Mouse (Mus musculus): ENCODE data around the gene Oas3. TPM values are rescaled to one million over a fixed set of nuclear protein-coding genes. Genes with fewer than 3 reads are reported as not detected.

Oas3 gene
- polyA plus RNA-seq (2015; fragmentation: Nextera tagmentation; extraction: Ambion mirVana): 0.20 and 0.31 TPM in 2 replicates

DNA sequence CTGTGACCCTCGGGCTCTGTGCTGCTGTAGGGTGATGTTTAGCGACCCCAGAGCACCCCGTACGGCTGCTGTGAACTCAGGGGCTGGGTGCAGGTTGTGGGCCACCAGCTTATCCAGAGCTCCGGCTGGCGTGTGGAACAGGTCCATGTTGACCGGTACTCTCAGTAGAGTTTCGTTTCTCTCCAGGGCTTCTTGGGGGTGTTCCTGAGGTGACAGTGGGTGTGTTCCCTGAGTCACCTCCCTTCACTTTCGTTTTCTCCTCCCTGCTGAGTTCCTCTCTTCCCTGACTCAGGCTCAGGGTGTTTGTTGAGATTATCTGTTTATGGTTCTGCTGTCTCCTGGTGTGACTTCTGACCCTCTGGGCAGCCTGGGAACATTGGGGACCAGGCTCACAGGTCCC lies at the start of gene Oas3:
Oas3 (minus strand) TSS at position 184 of the 400 bp plus-strand sequence.
- 60% methylated on average over 9 of the region's 9 CpGs for WGBS
- H3K4me2 ChIP-seq (replicated peaks; ENCODE audit: low read depth, low read length): no peak within 1 kb of the TSS
- DNase-seq (ENCODE audit: low spot score) (peak; percentile 22), ATAC-seq (no peak)
- no peaks in the 10 kb centered on the region for H3K36me3 ChIP-seq (ENCODE audit: insufficient read depth, low read length)
- H3K4me3 ChIP-seq (ENCODE audit: low read depth, low read length): no peak within 1 kb of the TSS
- no peaks in the 10 kb centered on the region for H3K4me1 ChIP-seq (ENCODE audit: insufficient read depth, low read depth, low read length)
- H3K9me3 ChIP-seq (ENCODE audit: low read length): no peaks in the 10 kb centered on the region
- H3K9ac ChIP-seq (replicated peaks; ENCODE audit: low read depth): no peak within 1 kb of the TSS
- no peak within 1 kb of the TSS for H3K27ac ChIP-seq (ENCODE audit: low read length)
- no peaks in the 10 kb centered on the region for H3K27me3 ChIP-seq (replicated peaks; ENCODE audit: insufficient read depth, low read length)
- no peak for TF ChIP-seq EP300 (IDR thresholded peaks at IDR 0.05)
- no peak for TF ChIP-seq CTCF (IDR thresholded peaks at IDR 0.05)

DNA sequence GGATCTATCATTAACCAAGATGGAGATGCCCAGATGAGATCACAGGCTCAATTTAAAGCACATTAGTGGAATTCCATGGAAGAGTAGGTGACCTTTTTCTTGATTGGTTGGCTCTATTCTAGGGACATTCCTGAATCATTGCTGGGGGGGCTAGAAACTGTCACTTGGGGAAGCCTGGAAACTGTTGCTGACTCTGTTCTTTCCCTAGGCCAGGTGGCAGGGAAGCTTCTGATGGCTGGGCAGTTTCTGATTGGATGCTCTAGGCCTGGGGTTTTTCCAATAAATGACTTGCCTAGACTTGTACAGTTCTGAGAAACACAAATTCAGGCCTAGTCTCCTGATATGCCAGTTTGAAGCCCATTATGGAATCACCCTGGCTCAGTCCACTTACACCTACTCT lies 41.5 kb upstream of the Oas3 start:
- no peak for TF ChIP-seq EP300 (IDR thresholded peaks at IDR 0.05)
- Histone ChIP-seq H3K27ac (ENCODE audit: low read length) (no peak overlapping the region), H3K36me3 (ENCODE audit: insufficient read depth, low read length) (no peaks in the 10 kb centered on the region; the same call in 1 of the 2 replicates), H3K4me1 (ENCODE audit: insufficient read depth, low read depth, low read length) (no peaks in the 10 kb centered on the region), H3K9ac (replicated peaks; ENCODE audit: low read depth) (no peak overlapping the region), H3K27me3 (replicated peaks; ENCODE audit: insufficient read depth, low read length) (no peaks in the 10 kb centered on the region), H3K4me2 (replicated peaks; ENCODE audit: low read depth, low read length) (no peak overlapping the region), H3K9me3 (ENCODE audit: low read length) (no peaks in the 10 kb centered on the region), H3K4me3 (ENCODE audit: low read depth, low read length) (no peak overlapping the region)
- ATAC-seq: no peak
- DNase-seq (ENCODE audit: low spot score): no peak

DNA sequence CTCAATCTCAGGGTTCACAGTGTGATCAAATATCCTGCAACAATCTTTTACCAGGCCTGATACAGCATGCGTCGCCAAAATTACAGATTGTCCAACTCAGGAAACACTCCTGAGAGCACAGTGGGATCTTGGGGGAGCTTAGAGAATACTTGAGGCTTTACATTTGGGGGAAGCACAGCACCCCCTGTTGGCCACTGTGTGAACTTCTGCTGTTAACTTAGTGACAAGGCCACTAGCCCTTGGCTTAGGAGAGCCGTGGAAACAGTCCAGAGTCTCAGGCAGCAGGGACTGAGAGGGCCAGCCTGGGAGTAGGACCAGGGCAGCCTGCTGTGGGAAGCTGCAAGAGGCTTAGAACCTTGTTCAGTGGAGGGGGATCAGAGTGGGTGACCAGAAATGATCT lies 38.5 kb upstream of the Oas3 start:
- WGBS: 47% methylated on average over 3 of the region's 3 CpGs
- ATAC-seq (no peak), DNase-seq (ENCODE audit: low spot score) (peak; percentile 29)
- no peaks in the 10 kb centered on the region for H3K36me3 ChIP-seq (ENCODE audit: insufficient read depth, low read length)
- H3K9ac ChIP-seq (replicated peaks; ENCODE audit: low read depth): no peak overlapping the region
- H3K27ac ChIP-seq (ENCODE audit: low read length): no peak overlapping the region
- no peak overlapping the region for H3K4me2 ChIP-seq (replicated peaks; ENCODE audit: low read depth, low read length)
- H3K4me3 ChIP-seq (ENCODE audit: low read depth, low read length): no peak overlapping the region
- no peaks in the 10 kb centered on the region for H3K9me3 ChIP-seq (ENCODE audit: low read length)
- H3K4me1 ChIP-seq (ENCODE audit: insufficient read depth, low read depth, low read length): peaks cover 6% of the 10 kb centered on the region; the same call in 1 of the 2 replicates
- TF ChIP-seq EP300 (IDR thresholded peaks at IDR 0.05) (no peak), CTCF (IDR thresholded peaks at IDR 0.05) (peak; percentile 68)
- H3K27me3 ChIP-seq (replicated peaks; ENCODE audit: insufficient read depth, low read length): no peaks in the 10 kb centered on the region

DNA sequence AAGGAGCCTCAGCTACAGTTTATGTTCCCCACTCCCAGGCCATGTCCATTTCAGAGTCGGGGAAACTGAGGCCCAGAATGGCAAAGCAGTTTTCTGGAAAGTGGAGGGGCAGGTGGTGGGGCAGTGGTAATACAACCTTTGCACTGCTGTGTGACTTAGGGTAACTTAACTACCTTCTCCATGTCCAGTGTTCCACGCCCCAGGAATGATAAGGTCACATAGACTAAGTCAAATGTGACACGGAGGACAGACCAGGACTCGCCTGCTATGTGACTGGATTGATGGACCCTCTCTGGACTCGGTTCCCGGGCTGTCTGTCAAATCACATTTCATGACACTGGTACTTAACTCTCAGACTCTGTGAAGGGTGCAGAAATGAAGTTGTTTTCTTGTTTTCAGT lies 35.6 kb upstream of the Oas3 start:
- Histone ChIP-seq H3K4me1 (ENCODE audit: insufficient read depth, low read depth, low read length) (peaks cover 6% of the 10 kb centered on the region; the same call in 1 of the 2 replicates), H3K27ac (ENCODE audit: low read length) (0 out of 2 replicates have a peak overlapping the region, but pooled peaks have one; percentile 47), H3K9me3 (ENCODE audit: low read length) (no peaks in the 10 kb centered on the region), H3K27me3 (replicated peaks; ENCODE audit: insufficient read depth, low read length) (no peaks in the 10 kb centered on the region), H3K36me3 (ENCODE audit: insufficient read depth, low read length) (no peaks in the 10 kb centered on the region), H3K4me2 (replicated peaks; ENCODE audit: low read depth, low read length) (peak overlapping the region; percentile 67), H3K4me3 (ENCODE audit: low read depth, low read length) (peak overlapping the region; percentile 59), H3K9ac (replicated peaks; ENCODE audit: low read depth) (peak overlapping the region; percentile 60)
- TF ChIP-seq EP300 (IDR thresholded peaks at IDR 0.05) (no peak), CTCF (IDR thresholded peaks at IDR 0.05) (no peak; the same call in 1 of the 2 replicates)
- WGBS: 70% methylated on average over 6 of the region's 6 CpGs
- ATAC-seq: no peak
- DNase-seq (ENCODE audit: low spot score): no peak

DNA sequence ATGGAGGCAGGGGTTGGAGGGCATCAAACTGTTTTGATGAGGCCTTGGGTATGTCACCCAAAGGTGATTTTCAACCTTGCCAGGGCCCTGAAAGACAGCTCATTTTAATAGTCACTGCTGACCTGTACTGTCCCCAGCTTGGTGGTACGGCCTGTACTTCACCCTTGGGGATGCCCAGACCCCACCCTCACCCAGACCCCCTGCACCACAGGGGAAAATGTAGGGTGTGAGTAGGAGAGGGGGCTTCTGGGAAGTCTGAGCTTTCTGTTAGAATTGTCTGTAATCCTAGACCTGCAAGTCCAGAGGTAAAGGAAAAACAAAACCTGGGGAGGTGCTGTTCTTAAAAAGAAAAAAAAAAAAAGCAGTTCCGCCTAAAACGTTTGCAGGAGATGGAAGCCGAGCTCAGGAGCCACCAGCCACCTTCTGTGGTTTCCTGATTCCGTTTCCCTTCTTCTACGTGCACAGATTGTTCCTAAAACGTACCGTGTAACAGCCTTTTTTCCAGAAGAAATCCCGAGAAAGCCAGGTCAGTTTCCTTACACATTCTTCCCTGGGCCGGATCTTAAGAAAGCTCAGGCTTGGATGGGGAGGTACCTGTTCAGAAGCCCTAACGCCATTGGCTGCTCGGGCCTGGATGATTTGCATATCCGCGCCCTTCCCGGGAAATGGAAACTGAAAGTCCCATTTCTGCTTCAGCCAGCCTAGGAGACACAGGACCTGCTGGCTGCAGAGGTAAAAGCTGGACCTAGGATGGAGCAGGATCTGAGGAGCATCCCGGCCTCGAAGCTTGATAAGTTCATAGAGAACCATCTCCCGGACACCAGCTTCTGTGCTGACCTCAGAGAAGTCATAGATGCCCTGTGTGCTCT lies 34.7 kb upstream of the Oas3 start, which contains the start of gene Oas1c:
Oas1c (minus strand) TSS at position 564 of the 869 bp plus-strand sequence.
- no peak for TF ChIP-seq CTCF (IDR thresholded peaks at IDR 0.05)
- TF ChIP-seq EP300 (IDR thresholded peaks at IDR 0.05): no peak
- 5% methylated on average over 18 of the region's 18 CpGs for WGBS
- ATAC-seq: peak; percentile 98

DNA sequence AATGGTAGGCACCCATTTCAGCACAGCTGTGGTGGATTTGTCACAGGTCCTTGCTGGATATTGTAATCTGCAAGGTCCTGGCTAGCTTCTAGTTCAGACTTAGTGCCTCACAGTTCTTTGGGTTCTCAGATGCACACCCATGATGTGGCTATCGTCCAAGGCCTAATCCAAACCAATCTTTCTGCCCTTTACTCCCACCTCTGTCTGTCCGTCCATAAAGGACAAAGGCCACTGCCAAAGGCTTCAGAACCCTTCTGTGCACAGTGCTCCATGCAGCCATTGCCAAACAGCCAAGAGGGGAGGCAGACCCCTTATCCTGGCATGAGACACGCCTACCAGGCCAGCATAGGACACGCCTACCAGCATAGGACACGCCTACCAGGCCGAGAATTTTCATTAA lies 31.7 kb upstream of the Oas3 start:
- WGBS: 33% methylated on average over 6 of the region's 6 CpGs
- Histone ChIP-seq H3K4me2 (replicated peaks; ENCODE audit: low read depth, low read length) (no peak overlapping the region), H3K9ac (replicated peaks; ENCODE audit: low read depth) (no peak overlapping the region), H3K27ac (ENCODE audit: low read length) (no peak overlapping the region), H3K27me3 (replicated peaks; ENCODE audit: insufficient read depth, low read length) (no peaks in the 10 kb centered on the region), H3K9me3 (ENCODE audit: low read length) (no peaks in the 10 kb centered on the region), H3K36me3 (ENCODE audit: insufficient read depth, low read length) (no peaks in the 10 kb centered on the region), H3K4me1 (ENCODE audit: insufficient read depth, low read depth, low read length) (peaks cover 6% of the 10 kb centered on the region; the same call in 1 of the 2 replicates), H3K4me3 (ENCODE audit: low read depth, low read length) (no peak overlapping the region)
- no peak for TF ChIP-seq CTCF (IDR thresholded peaks at IDR 0.05)
- TF ChIP-seq EP300 (IDR thresholded peaks at IDR 0.05): no peak
- ATAC-seq (no peak), DNase-seq (ENCODE audit: low spot score) (no peak)

More for the DNA sequence above, 34.7 kb upstream of the Oas3 start, which contains the start of gene Oas1c:
- Histone ChIP-seq H3K9me3 (ENCODE audit: low read length) (no peaks in the 10 kb centered on the region), H3K4me3 (ENCODE audit: low read depth, low read length) (peak within 1 kb of the TSS; percentile 59), H3K27ac (ENCODE audit: low read length) (peak within 1 kb of the TSS; percentile 76), H3K4me2 (replicated peaks; ENCODE audit: low read depth, low read length) (peak within 1 kb of the TSS; percentile 67), H3K27me3 (replicated peaks; ENCODE audit: insufficient read depth, low read length) (no peaks in the 10 kb centered on the region), H3K4me1 (ENCODE audit: insufficient read depth, low read depth, low read length) (peaks cover 6% of the 10 kb centered on the region; the same call in 1 of the 2 replicates), H3K9ac (replicated peaks; ENCODE audit: low read depth) (peak within 1 kb of the TSS; percentile 60), H3K36me3 (ENCODE audit: insufficient read depth, low read length) (no peaks in the 10 kb centered on the region)
- peak; percentile 96 for DNase-seq (ENCODE audit: low spot score)

Data from lung, postnatal 0 days (tissue).